Mouse (Mus musculus): ENCODE data around the gene Nhlh1. TPM values are rescaled to one million over a fixed set of nuclear protein-coding genes. Genes with fewer than 3 reads are reported as not detected.

Nhlh1 gene
- total and polyA plus RNA-seq, 3 experiments, result not detected

- Histone ChIP-seq H3K4me1 (ENCODE audit: control insufficient read depth in 1 of 2, insufficient read depth in 2 of 2, low read length in 2 of 2) (no peaks in the 10 kb centered on the region), H3K9me3 (replicated peaks; ENCODE audit: insufficient read depth, low read length) (no peaks in the 10 kb centered on the region), H3K79me2 (ENCODE audit: control insufficient read depth, insufficient read depth, low read length, poor library complexity) (no peaks in the 10 kb centered on the region), H3K27ac (ENCODE audit: control insufficient read depth, low read depth, low read length) (no peak overlapping the region), H3K36me3 (ENCODE audit: control insufficient read depth in 1 of 2, insufficient read depth in 2 of 2, low read length in 2 of 2) (peaks cover 0 to 44% of the 10 kb centered on the region in 2 experiments; a peak in 2 of 4 replicates), H3K4me3 (ENCODE audit: control insufficient read depth in 1 of 2, insufficient read depth in 1 of 2, low read depth in 2 of 2, low read length in 2 of 2) (no peak overlapping the region), H3K9ac (ENCODE audit: control insufficient read depth, low read depth, low read length, poor library complexity, severe bottlenecking) (no peak overlapping the region), H3K27me3 (ENCODE audit: control insufficient read depth in 1 of 2, insufficient read depth in 2 of 2, low read length in 2 of 2) (no peaks in the 10 kb centered on the region)
- DNase-seq (ENCODE audit: low read depth, low spot score), result no peak
- TF ChIP-seq POLR2AphosphoS5 (IDR thresholded peaks at IDR 0.05; ENCODE audit: borderline replicate concordance, low read depth, low read length) (no peak), EP300 (IDR thresholded peaks at IDR 0.05; ENCODE audit: low read depth in 1 of 2, low read length in 2 of 2) (no peak), TCF12 (IDR thresholded peaks at IDR 0.05; ENCODE audit: low read depth, low read length) (no peak), POLR2A (IDR thresholded peaks at IDR 0.05; ENCODE audit: control insufficient read depth in 1 of 2, insufficient read depth in 1 of 2, low read depth in 1 of 2, low read length in 2 of 2, poor library complexity in 1 of 2) (no peak), SIN3A (IDR thresholded peaks at IDR 0.05; ENCODE audit: low read length) (no peak), GABPA (IDR thresholded peaks at IDR 0.05; ENCODE audit: low read depth, low read length) (no peak), HCFC1 (IDR thresholded peaks at IDR 0.05; ENCODE audit: low read depth, low read length) (no peak), RCOR1 (IDR thresholded peaks at IDR 0.05; ENCODE audit: low read depth, low read length) (no peak), ZMIZ1 (IDR thresholded peaks at IDR 0.05; ENCODE audit: low read depth, low read length) (no peak), MXI1 (IDR thresholded peaks at IDR 0.05; ENCODE audit: low read depth, low read length) (no peak), NRF1 (IDR thresholded peaks at IDR 0.05; ENCODE audit: insufficient read depth, low read depth, low read length, poor library complexity, severe bottlenecking) (no peak), ZNF384 (IDR thresholded peaks at IDR 0.05; ENCODE audit: low read depth, low read length) (no peak), ELF1 (IDR thresholded peaks at IDR 0.05; ENCODE audit: low read depth, low read length) (no peak), MEF2A (IDR thresholded peaks at IDR 0.05; ENCODE audit: extremely low read depth, insufficient replicate concordance, low read depth, low read length, poor library complexity, severe bottlenecking) (no peak), TBP (IDR thresholded peaks at IDR 0.05; ENCODE audit: low read depth, low read length) (no peak), ZKSCAN1 (IDR thresholded peaks at IDR 0.05; ENCODE audit: low read depth, low read length) (no peak), CTCF (IDR thresholded peaks at IDR 0.05 in 2 of 3, conservative IDR thresholded peaks at IDR 0.05 in 1 of 3; ENCODE audit: control insufficient read depth in 1 of 3, insufficient read depth in 1 of 3, low read depth in 2 of 3, low read length in 3 of 3, poor library complexity in 1 of 3, severe bottlenecking in 1 of 3) (no peak), SMC3 (IDR thresholded peaks at IDR 0.05; ENCODE audit: low read depth, low read length) (no peak), KAT2A (conservative IDR thresholded peaks at IDR 0.05; ENCODE audit: low read depth, low read length) (no peak), USF2 (IDR thresholded peaks at IDR 0.05; ENCODE audit: borderline replicate concordance in 1 of 2, insufficient read depth in 1 of 2, low read depth in 1 of 2, low read length in 2 of 2) (no peak)
These were observed 46.2 kb upstream of the Nhlh1 start for GRCm38 (mm10) chr1:172103619-172104018.

Data from MEL (cell line).